Mouse (Mus musculus) cerebellum, adult 11 months (tissue): Measurements from ENCODE around the gene Ankrd44.

ENCODE experiments used
- DNase-seq: peaks from one replicate; pipeline ENCODE4 v3.0.0; 2022

The Ankrd44 gene

DNA sequence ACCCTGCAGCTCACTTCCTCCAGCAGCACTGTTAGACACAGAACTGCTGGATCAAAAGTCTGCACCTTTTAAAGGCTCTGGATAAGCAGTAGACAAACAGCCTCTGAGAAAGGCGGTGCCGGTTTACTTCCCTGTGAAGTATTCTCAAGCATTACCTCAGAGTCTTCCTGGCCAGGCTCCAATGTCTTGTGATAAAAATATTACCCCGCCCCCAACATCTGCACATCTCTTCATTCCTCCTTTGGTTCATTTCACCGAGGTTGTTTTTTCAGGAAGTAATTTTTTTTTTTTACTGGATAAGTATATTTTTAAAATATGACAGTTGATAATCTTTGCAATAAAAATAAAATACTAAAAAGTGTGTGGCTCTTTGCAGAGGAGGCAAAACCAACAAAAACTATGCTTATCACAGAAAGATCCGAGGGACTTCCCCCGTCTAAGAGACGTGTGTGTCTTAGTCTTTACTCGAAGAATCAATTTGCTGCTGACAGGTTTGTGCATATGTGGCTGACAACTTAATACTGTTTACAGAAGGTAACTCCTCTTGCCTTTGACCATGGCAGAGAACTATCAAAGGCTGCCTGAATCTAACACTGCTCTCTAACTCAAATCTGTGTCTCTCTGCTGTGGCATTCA, 178.3 kb downstream of the Ankrd44 start:
- no peak for DNase-seq

DNA sequence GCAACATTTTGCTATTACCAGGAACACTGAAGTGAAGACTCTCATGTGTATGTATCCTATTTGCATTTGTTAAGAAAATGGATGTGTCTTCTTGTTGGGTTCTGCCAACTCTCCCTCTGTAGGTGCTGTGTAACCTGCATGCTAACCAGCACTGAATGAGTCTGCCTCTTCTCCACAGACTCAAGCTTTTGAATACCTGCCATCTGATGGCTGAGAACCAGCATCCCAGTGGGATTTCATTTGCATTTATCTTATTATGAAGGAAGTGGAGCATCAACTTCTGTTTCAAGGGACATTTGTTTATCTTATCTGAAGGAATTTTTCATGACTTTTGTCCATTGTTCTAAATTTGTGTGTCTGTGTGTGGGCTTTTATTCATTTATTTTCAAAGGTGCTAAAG, 180.5 kb downstream of the Ankrd44 start:
- no peak for DNase-seq

DNA sequence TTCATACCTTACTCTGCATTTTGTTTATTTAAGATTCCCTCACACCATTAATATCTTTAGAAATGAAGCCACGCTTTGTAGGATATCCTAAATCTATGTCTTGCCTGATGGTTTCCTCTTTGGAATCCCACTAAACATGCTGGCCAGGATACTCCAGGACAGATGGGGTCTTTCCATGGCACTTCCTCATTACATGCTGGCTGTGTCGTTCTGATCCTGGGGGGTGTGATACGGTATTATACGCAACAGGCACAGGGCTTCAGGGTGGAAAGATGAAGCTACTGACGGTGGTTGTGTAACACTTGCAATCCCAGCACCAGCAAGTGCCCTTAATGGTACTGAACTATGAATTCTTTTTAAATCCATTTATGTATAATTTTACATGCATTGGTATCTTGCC, 182.0 kb downstream of the Ankrd44 start:
- no peak for DNase-seq

DNA sequence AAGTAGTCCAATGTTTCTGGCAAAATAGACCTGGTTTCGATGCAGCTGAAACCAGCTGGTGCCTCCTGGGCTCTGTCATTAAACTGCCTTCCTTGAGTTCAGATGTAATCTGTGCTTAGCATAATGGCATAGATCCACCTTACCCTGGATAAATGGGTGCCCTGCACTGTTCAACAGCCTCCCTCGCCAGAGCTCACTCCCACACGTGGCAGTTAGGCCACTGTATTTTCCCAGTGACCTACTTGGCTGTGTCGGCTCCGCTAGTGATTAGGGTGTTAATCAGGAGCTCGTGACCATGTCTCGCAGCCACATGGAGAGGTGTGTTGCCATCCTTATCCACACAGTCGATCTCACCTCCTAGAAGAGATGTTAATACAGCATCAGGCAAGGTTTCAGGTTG, 183.1 kb downstream of the Ankrd44 start:
- no peak for DNase-seq

DNA sequence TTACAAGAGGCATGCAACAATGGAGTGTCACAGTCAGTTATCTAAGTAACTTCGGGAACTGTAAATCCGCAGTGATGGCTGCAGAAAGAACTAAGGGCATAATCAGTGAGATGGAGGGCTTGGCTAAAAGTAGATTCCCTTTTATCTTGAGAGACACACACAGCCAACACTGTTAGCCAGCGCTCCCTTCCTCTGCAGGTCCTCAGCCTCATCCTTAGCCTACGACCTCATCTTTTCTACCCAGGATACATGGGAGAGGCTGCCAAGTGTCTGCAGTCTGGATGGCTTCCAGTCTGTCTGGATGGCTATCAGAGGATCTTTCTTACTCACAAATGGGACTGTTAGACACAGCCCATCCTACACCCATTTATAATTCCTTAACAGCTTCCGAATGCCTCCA, 185.3 kb downstream of the Ankrd44 start:
- DNase-seq: no peak

DNA sequence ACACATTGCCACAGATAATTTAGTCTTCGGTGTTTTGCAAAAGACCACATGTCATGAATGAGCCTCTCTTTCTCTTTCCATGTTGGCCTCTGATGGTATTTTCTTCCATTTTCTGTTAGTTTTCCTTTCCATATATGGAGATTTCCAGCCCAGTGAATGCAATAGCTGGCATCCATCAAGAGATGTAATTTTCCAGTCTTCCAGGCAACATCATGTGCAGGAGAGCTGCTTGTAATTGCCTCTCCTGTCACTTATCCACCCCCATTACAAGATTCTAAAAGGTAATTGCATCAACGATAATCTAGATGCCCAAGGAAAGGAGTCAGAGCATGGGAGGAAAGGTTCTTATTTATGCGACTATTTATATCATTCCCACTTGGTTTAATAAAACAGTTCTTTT, 188.7 kb downstream of the Ankrd44 start:
- DNase-seq: no peak

DNA sequence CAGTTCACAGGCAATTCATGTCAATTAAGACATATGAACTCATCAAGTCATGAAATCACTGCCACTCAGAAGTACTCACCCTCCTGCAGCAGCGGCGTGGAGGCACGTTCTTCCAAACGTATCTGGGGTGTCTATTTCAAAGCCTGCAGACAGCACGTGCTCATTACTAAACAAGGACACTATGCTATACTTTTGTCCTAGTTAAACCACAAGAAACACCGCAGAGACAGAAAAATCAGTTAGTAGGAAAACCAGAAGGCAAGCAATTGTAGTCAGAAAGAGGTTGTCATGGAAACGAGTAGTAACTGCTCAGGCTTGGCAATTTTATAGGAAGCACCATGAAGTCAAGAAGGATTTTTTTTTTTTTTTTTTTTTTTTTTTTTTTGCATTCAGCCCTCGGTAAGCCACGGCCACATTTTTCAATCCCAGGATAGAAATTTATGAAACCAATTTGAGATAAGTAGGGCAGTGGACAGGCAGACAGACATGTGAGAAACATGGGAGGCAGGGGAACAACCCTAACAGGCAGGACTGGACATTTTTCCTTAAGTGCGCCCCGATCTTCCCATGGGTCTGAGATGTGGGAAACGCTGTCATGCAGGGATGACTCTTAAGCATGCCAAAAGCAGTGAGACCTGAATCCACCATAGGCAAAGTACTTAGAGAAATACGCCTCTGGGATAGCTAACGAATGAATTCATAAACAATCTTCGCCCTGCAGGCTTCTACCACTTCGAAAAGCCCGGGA, 191.1 kb downstream of the Ankrd44 start:
- DNase-seq: no peak

DNA sequence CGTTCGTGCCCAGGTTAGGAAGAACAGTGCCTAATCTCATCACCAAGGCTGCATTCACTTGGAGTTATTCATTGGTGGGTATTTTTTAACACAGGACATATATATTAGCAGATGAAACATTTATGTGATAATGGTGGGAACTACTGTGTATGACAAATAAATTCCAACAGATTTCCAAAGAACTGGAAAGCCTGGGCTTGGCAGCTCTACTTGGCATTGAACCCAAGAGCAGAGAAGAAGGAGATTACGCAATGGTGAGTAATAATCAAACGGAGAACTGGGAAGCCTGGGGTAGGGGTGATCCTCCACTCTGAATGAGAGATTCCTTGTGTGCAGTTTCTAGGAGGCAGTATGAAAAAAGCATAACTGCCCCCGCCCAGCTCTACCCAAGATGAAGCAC, 196.9 kb downstream of the Ankrd44 start:
- DNase-seq: no peak

DNA sequence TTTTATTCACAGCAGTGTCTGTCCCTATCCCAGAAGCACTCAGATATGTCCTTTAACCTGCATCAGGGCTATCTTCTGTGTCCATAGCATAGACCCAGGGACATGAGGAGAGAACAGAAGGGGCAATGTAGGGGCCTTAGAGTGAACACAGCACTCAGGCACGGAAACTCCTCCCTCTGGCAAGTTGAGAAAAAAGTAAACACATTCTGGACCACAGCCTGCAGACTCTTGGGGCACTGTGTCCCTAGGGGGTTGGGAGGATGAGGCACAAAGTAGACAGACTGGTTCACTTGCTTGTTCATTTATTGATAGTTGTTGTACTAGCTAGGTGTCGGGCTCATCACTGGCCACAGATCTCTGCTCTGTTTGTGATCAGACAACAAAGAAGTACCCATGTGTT, 199.6 kb downstream of the Ankrd44 start:
- no peak for DNase-seq

DNA sequence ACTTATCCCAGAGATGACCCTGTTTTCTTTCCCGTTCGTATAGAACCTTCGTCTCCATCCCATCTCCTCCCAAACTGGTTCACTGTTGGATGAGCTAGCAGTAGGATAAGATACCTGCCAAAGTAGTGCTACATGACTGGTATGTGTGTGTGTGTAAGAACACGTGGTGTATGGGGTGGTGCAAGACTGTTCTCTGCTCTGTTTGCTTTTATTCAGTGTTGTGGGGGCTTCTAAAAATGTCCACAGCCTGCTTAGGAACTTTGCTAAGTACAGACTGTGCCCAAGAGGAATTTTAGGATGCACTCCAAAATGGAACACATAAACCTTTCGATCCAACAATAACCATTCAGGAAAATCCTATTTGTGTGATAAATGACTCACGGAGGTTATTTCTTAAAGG, 209.3 kb downstream of the Ankrd44 start:
- no peak for DNase-seq

DNA sequence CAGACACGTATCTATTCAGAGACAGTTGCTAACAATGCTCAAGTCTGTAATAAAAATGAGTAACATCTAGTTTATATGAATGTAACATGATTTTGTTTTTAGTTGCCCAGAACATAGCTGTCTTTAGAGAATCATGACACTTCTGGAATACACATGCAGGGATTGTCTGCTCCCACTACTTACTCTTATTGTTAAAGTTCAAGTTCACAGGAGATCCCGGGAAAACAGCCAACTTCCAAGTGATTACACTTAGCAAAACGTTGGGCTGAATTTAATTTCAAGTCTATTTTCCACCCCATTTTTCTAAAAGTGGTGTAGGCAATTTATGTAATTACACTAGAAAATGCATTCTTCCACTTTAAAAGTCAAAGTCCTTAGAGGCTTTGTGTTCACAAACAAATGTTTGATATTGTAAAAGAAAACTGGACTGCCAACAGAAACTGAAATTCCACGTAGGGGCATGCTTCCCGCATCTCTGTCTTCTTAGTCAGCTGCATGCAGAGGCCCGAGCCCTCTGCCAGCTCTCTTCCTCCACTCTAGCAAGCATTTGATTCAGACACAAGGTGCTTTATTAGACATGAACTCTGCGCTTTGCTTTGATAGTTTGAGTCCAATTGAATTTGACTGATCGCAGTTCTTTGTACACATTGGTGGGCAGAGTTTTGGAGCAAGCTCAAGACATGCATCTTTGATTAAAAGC, 211.0 kb downstream of the Ankrd44 start:
- DNase-seq: no peak

DNA sequence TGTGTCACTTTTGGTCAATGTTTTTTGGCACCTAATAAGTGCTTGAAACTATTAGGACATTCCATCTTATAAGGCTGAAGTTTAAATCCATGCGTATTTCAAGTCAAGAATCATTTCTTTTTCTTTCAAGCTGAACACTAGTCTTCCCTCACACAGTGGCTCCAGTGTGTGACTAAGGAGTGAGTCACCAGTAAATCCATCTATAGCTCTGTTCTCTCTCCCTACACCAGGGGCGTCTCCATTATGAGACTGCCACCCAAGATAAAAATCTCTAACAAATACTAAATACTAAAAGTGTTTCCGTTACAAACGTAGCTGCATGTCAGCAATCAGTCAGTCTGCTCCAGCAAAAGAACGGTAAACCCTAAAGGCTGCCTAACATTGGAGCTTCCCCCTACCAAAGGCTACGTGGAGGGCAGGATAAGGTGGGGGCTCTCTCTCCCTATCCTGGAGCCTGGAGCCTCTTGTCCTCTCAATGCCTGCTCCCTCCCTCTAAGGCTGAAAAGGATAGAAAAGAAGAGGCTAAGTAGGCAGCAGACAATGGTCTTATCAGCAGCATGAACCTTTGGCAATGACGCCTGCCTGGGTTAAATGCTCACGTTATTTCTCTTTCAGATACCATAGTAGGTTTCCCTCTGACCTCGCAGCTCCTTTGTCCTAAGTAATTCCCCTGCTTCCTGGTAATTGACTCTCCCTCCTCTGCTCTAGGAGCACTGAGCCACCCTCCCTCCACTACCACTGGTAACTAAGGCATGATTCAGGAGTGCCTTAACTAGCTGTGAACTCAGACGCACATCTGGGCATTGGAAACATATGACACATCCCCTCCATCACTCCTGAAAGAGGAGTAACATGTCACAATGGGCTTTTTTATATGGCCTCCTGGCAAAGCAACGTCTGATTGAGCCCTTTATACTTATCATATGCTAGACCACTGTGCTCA, 212.7 kb downstream of the Ankrd44 start:
- no peak for DNase-seq

DNA sequence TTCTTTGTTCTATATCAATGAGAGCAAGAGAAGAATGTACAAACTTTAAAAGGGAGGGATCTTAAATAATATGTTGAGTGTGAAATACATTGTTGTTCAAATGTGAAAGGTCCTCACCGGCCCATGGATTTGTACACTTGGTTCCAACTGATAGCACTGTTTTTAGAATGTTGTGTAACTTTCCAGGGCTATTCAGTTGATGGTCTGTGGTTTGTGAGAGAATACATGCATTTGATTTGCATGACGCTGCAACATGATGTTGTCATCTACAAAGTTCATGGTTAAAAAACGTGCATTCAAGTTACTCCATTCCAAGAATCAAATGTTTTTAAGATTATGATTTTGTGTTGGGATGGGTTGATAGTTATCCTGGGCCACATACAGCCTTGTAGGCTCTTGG, 214.6 kb downstream of the Ankrd44 start:
- no peak for DNase-seq

DNA sequence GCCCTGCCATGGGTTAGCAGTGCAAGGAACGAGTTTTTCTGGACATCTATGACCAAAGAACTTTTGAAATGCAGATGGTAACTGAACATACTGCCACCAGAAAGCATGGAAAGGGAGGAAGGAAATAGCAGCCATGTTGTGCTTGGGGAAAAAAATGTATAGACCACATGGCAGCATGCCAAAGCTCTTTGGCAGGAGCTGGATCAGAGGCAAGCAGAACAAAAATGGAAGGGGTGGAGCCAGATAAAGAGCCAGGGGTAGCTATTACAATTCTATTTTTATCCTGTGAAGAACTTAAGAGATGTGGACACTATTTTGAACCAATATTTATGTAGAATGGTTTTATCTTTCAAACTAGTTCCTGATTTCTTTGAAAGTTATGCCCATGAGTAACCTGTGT, 215.6 kb downstream of the Ankrd44 start:
- no peak for DNase-seq

DNA sequence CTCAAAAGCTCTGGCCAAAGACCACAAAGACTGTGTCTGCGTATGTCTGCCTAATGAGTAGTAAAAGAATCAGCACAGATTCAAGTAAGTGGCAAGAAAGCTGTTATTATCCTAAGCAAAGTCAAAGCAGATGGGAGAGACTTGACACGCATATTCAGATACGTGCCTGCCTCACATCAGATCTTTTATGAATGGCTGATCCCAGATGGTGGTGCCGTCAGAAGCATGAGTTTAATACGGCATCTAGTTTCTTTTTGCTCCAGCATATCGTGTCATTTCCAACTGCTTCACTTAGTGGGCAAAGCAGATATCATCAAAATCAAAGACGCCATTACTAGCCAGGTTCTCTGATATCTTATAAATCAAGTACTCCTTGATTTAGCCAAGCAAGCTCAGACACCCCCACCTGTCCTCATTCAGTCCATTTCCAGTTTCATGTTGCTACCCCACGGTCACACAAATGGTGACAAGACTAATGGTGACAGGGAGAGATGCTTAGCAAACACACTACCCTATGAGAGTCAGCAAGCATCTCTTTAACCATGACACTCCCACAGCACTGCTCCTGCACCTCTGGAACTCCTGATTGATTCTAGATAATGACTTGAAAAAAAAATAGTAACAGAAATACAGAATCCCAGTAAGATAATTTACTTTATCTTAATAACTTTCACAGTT, 218.2 kb downstream of the Ankrd44 start:
- DNase-seq: no peak

DNA sequence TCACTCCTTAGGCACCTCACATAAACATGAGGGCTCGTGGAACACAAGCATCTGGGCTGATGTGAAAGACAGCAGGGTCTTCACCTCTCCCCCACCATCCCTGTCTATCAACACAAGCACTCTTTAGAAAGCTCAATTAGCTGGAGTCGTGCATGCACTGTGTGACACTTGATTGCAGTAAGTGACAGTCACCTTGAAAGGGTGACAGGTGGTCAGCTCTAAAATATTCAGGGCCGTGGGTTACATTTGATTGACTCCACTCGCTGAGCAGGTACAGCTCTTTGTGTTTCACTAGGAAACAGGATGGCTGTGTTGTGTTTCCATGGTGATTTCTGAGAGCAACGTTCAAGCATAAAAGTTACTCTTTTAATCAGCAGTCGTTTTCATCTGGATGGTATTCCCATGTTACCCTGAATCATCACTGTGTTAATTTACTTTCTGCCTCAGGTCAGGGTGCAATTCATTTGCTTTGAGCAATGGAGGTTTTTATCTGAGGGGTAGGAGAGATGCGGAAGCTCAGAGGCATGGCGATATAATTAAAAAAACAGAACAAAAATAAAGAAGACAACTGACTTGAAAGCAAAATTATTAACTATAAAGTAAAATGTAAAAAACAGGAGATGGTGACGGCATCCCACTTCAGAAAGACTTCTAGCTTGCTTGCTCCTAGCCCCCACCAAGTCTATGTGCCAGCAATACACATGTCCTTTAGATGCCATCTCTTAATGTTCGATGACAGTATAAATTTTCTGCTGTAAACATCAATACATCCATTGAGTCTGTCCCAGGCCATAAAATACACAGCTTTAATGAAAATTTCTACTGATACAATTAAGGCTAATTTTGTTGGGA, 218.9 kb downstream of the Ankrd44 start:
- no peak for DNase-seq

DNA sequence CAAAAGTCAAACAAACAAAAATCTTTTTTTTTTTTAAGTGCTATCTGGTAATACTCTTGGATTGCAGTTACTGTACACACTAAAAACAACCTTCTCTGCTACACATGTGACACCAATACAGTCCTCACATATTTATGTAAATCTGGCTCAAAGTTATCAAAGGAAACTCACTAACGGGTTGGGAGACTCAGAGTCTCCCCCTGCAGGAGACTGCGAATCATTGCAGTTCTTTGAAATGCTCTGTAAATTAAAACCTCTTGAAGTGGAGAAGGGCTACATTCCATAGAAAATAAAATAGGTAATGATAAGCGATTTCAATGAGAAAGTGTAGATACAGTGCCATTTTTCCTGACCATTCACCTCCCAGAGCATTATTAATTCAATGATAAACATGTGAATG, 219.6 kb downstream of the Ankrd44 start:
- no peak for DNase-seq

DNA sequence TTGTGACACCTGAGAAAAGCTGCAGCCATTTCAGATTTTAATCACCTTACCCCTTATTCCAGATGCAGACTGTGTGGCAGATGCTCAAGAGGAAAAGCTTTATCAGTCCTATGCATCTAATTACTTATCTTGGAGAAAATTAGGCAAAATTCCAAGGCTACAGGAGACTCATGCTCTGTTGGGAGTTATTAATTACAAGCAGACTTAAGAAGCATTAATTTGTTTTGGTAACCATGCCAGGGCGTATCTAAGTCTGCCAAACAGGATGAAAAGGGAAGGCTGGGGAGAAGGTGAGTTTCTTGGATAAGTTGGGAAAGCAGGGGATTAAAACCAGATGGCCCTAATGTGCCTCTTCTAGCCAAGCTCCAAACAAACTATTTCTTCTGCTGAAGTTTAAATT, 222.7 kb downstream of the Ankrd44 start:
- no peak for DNase-seq

DNA sequence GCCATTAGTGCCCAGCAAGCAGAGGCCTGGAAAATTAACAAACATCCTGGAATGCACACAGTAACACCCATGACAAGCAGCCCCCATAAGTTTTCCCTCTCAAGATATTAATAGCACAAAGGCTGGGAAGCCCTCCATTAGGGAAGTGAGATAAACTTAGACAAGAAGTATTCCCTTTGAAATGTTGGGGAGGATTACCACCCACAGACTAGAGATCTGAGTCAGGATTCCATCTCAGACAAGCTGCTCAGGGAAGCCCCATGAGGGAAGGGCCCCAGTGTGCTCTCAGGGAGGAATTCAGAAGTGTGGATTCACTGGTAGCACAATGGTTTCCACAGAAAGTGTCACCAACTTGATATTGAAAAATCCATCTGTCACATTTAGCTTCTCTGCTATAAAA, 223.3 kb downstream of the Ankrd44 start:
- DNase-seq: no peak

DNA sequence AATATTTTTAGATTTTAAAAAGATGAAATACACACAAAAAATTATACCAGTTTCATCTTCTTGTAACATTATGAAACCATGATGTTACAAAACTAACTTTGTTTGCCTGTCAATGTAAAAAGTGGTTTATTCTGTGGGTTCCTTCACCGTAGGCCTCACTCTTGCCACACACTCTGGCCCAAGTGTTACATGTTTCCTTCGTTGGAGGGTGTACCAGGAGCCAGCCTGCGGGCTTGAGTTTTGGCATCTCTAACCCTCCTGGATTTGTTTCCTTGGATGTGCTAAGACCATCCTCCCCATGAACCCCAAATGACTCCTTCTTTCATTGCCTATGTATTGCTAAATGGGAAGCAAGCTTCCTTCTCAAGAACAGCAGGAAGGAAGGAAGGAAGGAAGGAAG, 230.8 kb downstream of the Ankrd44 start:
- no peak for DNase-seq

DNA sequence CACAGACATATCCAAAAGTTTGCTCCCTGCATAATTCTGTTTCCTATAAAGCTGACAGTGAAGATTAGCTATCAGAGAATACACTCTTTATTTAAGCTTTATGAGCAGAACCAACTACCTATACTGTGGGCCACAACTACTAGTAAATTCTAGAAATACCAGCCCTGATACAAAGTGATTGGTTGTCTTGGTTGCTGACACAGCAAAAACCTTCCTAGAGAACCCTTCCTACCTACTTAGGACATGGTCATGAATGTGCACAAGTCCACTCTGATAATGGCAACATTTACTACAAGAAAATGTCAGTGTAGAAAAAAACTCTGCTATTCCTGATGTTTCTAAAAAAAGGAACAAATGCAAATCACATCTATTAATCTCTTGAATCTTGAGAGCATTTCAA, 234.4 kb downstream of the Ankrd44 start:
- DNase-seq: no peak
